Mouse (Mus musculus) layer of hippocampus, adult 9-10 months (tissue): ENCODE results near the gene Gm45837.
"Not testable (repeated sequence)": the region's sequence is repeated elsewhere in the genome, so short reads cannot be mapped to it uniquely, and the experiment has no call there.

Experiments used
- DNase-seq: peaks from one replicate; pipeline ENCODE4 v3.0.0; 2022; ENCODE audit warnings: low spot score

The Gm45837 gene

DNA sequence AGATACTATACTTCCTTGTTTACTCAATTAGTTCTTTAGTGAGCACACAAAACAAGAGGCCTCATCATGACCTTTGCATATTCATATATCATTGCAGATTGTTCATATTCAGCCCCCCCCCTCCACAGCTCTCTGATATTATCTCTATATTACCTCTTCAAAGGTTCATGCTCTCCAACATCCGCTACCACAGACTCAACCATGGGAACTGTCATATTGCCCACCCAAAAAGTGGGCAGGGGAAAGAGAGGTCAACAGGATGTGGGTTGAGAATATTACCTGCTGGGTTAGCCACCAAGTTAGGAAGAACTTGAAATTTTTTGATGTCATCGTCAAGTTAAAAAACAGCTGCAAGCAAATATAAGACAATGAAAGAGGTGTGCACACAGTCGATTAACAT, 144.8 kb downstream of the Gm45837 start:
- DNase-seq: not testable (repeated sequence)

DNA sequence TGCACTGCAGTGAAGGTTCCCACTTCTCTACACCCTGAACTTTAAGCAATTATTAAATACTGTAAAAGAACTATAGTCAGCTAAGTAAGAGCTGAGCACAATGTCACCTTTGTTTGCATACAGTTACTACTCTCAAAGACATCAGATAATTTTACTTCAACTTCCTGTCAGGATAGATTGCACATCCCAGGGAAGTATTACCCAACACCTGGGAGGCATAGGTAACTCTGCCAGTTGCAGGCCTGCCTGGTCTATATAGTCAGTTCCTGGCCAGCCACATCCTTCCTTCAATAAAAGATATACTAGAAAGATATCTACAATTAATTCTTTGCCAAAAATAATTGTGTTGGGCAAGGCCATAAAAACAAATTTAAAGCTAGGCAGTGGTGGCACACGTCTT, 146.7 kb downstream of the Gm45837 start:
- no peak for DNase-seq

DNA sequence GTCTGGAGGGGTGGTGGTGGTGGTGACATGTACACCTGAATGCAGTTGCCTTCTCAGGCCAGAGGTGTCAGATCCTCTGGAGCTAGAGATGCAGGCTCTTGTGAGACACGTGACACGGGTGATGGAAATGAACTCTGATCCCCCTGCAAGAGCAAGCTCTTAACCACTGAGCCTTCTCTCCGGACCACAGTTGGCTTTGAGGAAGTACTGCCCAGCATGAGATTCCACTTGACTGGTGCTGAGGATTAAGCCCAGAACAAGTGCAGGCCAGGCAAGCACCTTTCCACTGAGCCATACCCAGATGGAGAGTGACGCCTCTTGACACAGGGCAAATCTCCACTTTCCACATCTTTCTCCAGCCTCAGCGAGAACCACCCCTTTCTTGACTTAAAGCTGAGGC, 148.7 kb downstream of the Gm45837 start:
- not testable (repeated sequence) for DNase-seq
